Mouse (Mus musculus) forelimb bud, embryonic 11.5 days (tissue): ENCODE measurements around the gene Lrrc29.
A peak's percentile ranks its signal among the peaks of the same experiment; 100 is the strongest.
"Not testable (repeated sequence)": the region's sequence is repeated elsewhere in the genome, so short reads cannot be mapped to it uniquely, and the experiment has no call there.

Experiments used
- DNase-seq: peaks from one replicate; pipeline ENCODE4 v3.0.0-alpha.2; 2012; ENCODE audit warnings: low read depth, low spot score

Lrrc29 gene

DNA sequence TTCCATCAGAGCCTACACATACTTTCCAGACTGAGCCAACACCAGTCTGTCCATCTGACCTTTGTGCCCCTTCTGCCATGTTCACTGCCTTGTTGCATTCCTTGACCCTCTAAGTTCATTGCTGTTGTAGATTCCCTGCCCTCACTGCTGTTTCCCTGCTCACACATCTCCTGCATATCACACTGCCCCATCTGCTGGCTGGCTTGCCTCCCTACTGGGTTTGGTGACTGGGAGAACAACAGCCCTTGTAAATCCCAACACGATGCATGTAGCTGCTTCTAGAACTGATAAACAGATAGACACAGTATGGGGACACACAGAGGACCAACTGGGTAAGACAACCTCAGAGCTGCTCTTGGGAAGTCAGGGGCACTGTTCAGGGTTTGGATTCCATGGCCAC, 14.4 kb downstream of the Lrrc29 start:
- no peak for DNase-seq

DNA sequence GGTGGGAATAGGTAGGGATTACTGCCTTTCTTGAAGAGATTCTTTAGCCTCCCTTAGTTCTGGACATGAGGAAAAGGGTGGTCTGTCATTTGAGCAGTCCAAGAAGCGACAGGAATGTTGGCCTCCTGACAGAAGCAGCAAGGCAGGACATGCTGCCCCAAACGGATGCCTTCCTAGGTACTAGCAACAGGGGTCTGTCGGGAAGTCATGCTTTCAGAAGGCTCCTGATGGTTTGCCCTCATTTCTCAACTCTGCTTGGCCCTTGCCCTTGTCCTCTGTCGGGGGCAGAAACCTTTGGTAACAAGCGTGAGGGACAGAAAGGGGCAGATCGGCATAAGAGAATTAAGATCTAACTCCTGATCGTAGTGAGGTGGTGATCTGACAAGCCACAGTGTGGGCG, 16.0 kb downstream of the Lrrc29 start:
- no peak for DNase-seq

DNA sequence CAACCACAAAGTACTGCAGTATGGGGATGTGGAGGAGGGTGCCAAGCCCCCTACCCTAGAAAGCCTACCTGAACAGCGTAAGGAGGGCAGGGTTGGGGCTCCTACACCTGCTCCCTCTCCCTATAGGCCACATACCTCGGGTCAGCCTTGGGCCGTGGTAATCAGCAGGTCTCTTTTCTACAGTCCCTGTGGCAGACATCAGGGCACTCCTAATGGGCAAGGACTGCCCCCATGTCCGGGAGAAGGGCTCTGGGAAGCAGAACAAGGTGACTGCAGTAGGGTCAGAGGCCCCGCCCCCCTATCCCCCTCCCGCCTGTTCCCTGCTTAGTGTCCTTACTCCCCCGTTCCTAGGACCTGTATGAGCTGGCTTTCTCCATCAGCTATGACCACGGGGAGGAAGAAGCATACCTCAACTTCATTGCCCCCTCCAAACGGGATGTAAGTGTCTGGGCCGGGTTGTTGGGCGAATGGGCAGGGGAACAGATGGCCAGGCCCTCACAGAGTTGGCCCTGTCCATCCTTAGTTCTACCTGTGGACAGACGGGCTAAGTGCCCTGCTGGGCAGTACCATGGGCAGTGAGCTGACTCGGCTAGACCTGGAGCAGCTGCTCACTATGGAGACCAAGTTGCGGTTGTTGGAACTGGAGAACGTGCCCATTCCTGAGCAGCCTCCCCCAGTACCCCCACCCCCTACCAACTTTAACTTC, 16.8 kb downstream of the Lrrc29 start:
- no peak for DNase-seq

DNA sequence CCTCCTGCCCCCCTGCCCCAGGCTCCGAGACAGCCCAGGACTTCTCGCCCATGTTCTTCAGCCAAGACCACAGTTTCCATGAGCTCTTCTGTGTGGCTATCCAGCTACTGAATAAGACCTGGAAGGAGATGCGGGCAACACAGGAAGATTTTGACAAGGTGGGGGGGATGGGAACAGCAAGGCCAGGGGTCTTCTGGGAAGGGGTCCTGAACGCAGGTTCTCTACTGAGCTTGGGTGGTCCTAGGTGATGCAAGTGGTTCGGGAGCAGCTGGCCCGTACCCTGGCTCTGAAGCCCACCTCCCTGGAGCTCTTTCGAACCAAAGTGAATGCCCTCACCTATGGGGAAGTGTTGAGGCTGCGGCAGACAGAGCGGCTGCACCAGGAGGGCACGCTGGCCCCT, 17.6 kb downstream of the Lrrc29 start:
- DNase-seq = no peak

DNA sequence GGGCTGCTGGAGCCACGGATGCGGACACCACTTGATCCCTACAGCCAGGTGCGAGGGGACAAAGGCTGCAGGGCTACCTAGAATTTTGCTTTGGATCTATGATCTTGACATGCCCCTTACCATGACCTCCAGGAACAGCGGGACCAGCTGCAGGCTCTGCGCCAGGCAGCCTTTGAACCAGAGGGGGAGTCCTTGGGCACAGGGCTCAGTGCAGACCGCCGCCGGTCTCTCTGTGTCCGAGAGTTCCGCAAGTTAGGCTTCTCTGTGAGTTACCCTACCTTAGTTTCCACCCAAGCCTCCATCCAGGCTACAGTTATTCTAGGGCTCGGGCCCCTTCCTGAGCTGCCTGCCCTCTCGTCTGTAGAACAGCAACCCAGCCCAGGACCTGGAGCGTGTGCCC, 18.4 kb downstream of the Lrrc29 start:
- DNase-seq = no peak

DNA sequence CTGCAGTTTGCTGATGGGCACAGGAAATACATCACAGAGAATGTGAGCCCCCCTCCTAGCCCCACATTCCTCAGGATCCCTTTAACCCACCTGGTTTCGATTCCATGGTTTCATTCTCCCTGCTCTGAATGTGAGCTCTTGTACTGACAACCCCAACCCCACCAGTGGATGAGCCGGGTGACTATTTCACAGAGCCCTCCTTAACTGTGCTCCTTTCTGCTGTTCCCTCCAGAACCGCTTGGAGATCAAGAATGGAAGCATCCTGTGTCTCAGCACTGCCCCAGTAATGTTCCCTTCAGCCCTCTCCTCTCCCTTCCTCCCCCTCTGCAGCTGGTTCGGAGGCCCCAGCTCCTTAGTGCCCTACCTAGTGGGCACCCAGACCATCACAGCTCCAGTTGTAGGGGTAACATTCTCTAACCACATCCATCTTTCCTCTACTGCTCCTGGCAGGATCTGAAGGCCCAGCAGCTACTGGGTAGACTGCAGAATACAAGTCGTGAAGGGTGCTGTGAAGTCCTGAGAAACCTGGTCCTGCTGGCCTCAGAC, 19.9 kb downstream of the Lrrc29 start:
- peak; percentile 47 for DNase-seq

DNA sequence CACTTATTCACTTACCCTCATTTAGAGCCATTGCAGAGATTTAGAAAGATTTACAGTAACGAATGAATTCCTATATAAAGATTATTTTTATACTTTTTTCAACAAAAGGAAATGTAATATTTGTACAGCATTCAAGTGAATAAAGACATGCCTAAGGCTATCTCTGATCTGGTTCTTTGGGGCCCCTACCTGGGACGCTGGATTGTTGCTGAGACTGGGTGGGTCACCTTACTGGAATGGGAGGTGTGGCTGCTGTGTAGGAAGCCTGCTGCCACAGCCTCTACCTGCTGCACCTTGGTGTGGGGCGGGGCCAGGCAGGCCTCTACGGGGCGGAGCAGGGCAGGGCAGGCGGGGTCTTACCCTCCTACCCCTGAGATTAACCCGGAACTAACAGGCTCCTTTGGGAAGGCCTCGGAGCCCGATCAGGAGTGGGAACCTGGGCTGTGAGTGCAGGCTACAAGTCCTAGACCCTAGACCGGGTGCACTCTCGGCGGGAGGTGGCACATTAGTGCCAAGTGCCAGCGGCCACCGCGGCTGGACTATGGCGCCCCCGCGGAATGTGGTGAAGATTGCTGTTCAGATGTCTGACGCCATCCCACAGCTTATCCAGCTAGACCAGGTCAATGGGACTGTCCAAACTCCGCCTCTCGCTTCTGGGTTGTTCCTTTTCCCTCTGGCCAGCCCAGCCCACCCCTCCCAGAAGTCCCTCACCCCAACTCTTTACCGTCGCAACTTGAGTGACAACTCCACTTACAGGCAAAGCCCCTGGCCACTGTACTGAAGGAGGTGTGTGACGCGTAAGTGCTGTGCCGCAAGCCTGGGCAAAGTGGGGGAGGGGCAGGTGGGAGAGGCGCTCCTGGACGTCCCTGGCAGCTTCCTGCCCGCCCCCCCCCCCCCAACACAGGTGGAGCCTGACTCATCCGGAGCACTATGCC, 20.6 kb downstream of the Lrrc29 start, which contains the start of gene Elmo3:
Gene Elmo3, plus strand, starts transcription at position 391 of the 935 bp plus-strand sequence.
- DNase-seq = peak; percentile 62

DNA sequence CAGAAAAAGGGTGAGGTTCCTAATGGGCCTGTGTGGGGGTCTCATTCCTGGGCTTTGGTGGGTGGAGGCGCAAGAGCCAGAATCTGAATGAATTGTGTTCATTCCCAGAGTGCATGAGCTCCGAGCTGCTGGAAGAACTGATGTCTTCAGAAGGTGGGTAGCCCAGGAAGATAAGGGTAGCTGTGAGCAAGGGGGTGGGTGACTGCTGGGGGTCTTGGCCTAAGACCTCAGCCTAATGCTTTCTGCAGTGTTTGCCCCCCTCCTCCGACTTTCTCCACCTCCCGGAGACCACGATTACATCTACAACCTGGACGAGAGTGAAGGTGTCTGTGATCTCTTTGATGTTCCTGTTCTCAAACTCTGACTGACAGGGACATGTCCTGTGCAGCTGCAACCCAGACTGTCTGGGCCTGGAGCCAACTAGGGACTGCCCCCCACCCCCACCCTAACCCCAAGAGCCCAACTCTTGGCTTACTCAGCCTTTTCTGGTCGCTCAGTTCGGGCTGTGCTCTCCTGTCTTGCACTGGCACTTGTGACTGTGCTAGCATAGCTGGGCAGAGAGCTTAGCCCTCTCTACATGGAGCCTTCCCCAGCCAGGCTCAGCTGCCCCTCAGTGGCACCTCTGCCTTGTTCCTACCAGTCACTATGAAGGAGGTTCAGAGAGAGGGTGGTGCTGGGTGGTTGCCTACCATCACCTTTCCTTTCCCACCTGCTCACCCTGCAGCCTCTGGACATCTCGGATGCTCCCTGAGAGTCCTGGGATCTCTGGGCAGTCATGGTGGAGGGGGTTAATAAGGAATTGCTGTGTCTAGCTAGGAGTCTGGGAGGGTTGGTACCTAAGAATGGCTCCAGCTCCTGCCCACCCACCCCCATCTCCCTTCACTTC, 21.5 kb downstream of the Lrrc29 start:
- DNase-seq = no peak

DNA sequence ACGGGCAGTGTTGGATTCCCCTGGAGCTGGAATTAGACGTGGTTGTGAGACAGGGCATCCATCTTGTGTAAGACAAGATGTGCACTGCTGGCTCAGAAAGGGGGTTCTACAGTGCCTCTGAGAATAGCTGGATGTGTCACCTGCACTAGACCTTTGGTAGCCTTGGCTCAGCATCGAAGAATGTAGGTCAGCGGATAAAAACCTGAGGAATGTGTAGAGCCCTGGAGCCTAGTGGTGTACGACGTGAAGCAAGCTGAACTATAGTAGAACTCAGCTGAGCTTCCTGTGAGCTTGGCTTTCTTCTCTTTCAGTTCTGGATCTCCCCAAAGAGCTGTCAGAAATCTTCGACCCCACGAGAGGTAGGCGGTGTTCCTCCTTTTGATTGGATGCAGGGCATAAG, 22.2 kb downstream of the Lrrc29 start:
- no peak for DNase-seq

DNA sequence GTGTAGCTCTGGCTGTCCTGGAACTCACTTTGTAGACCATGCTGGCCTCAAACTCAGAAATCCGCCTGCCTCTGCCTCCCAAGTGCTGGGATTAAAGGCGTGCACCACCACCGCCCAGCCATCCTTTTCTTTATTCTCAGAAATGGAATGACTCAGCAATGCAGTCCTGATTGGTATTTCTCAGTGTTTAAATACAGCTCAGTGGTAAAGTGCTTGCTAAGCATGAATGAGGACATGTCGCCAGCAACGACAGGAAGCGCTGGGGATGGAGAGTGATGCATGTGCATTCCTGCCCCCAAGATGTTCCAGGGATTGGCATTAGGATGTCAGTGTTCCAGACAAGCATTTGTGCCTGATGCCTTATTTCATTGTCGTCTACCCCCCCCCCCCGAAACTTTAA, 22.7 kb downstream of the Lrrc29 start:
- no peak for DNase-seq

DNA sequence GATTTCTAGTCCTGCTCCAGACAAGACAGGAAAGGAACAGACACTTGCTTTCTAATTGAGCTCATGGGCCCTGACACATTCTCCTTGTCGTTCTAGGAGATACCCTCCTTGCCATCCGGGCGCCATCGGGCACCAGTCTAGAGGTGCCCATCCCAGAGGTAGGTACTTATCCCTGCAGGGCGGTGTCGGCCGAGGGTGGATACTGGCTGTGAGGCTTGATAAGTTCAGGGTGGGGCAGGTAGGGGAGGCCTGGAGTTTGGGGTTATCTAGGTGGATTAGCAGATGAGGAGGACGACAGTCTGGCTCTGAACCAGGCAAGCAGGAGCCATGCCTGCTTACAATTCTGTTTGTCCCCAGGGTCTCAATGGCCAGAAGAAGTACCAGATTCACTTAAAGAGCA, 26.1 kb downstream of the Lrrc29 start:
- no peak for DNase-seq

DNA sequence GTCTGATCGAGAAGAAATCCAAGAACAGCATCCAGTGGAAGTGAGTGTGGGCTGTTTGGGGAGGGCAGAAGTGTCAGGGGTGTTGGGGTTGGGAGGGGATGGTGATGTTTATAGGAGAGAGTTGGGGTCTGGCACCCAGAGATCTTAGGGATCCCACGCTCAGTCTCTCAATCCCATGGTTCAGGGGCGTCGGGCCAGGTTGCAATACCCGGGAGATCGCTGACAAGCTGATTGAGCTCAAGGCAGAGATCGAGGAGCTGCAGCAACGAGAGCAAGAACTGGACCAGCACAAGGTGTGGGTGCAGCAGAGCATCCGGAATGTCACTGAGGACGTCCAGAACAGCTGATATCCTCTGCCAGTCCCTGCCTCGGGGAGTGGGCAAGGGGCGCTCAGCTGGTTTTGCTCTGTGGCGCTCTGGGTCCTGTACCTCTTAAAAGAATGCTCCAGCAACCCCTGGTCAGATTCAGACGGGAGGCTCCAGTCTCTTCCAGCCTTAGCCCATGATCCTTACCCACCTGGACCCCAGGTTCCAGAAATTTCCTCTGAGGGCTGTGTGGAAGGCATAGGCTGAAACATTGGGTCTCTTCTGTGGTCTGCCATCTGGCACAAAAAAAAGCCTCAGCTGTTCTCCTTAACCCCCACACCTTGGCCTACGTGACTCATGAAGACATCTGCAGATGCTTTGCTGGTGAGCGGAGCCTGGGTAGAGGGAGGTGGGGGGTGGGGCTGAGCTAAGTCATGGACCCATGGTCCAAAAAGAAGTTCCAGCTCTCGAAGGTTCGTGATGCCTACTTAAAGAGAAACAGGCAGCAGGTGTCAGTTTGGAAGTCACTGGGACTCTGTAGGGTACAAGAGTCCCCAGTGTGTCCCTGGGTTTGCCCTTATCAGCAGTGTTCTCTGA, 27.5 kb downstream of the Lrrc29 start:
- DNase-seq = no peak

DNA sequence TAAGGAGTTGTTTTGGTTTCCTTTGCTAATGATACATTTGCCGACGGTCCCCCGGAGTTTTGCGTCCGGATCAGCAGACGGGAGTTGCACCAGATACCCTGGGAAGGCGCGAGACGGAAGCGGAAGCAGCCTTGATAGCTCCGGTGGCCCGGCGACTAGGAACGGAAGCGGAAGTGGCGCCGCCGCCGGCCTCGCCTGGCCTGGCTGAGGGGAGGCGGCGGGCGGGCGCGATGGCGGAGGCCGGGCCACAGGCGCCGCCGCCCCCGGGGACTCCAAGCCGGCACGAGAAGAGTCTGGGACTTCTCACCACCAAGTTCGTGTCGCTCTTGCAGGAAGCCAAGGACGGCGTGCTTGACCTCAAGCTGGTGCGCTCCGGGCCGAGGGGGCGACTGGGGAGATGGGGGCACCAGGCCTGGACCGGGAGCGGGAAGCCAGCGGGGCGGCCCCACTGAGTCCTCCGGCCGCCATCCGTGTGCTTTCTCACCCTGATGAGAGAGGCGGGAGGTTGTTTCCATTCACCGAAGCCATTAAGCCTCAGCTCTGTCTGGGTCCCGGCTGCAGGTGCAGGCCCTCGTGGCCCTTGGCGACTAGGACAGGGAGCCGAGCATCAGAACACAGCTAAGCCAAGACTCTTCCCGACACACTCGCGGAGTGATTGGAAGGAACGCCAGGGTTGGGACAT, 28.4 kb downstream of the Lrrc29 start, which contains the start of gene E2f4:
Gene E2f4, plus strand, starts transcription at position 153 of the 682 bp plus-strand sequence.
- DNase-seq = peak; percentile 90

DNA sequence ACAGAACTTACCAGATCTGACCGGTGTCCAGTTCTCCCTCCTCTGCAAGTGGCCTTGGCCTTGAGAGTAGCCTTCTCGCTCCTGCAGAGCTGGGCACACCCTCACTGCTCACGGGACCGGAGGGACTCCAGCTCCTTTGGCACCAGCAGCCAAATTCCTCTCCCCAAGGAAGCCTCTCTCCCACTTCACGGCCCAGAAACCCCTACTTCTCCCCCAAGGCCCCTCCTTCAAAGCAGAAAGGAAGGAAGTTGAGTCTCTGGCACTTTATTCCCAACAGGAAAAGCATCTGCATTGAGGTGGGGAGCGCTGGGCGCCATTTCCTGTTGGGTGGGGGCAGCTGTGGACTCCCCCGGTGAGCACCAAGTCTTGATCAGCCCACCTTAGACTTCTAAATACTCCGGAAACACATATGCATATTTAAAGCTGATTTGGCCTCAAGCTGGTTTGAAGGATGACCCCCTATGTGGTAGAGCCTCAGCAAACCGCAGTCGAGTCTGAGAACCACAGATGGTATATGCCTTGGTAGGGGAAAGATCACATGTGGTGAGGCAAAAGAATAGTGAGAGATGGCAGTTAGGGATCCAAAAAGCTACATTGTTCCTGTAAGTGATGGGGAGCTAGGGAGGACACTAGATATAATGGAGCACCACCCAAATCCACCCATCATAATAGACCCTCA, 30.0 kb downstream of the Lrrc29 start, which contains the start of gene Exoc3l:
Gene Exoc3l, minus strand, starts transcription at position 207 of the 679 bp plus-strand sequence.
- DNase-seq = no peak

DNA sequence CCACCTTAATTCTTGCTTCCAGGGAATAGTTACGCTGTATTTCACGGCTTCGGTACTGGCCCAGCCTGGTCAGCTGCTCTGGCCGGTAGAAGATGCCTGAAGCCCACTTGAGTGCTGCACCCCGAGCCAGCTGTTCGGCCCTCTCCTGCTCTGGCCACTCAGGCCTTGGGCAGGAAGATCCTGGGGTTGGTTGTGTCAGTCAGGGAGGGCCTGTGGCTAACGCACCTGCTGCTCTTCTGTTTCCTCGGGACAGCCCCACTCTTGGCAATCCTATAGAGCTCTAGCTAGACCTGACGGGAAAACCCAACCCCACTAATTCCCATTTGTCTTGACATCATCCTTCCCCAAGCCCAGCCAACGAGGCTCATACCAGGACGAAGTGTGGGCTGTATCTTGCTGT, 30.8 kb downstream of the Lrrc29 start:
- DNase-seq = no peak

DNA sequence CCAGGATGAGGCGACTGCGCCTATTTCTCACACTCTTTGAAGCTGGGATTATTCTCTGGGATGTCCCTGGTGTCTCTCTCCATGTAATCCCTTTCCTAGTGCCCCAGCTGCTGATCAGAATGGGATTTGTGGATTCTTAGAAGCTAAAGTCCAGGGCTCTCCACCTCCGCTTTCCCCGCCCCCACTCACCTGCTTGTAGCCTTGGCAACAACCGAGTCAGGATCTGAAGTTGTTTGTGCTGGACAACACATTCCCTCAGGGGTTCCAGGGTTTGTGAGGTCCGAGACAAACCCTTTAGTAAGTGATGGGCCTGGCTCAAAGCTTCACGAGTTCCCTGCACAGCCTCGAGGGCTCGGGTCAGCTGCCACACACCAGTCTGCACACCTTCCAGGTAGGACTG, 31.3 kb downstream of the Lrrc29 start:
- no peak for DNase-seq

DNA sequence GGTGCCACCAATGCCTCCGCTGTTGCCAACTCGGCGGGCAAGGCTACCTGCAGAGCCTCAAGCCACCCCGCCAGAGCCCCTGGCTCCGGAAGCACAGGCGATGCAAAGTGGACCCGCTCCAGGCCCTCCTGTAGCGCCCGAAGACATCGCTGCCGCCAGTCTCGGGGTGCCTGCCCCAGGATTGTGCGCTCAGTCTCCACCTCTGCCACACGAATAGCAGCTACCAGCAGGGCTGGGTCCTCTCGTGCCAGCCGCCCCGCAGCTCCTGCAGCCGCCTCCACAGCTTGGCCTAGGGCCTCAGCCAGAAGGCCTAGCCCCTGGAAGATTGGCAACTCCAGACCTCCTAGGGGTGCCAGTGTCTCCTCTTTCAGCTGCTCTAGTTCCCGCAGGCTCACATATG, 32.7 kb downstream of the Lrrc29 start:
- DNase-seq = no peak

DNA sequence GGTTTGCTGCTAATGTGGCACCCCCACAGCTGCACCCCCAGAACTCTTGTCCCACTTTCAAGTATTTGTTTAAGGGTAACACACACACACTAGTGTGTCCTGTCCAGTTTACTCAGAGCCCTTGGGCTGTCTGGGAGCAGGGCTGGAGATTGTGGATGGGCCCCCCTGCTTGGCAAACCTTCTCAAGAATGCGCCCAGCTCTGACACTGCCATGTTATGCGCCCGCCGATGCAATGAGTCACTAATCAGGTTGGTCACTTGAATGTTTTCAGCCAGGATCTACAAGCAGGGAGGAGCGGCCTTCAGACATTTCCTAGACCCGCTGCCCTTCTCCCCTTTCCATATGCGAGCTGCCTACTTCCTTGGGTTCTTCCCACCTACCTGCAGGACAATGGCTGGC, 33.6 kb downstream of the Lrrc29 start:
- no peak for DNase-seq

DNA sequence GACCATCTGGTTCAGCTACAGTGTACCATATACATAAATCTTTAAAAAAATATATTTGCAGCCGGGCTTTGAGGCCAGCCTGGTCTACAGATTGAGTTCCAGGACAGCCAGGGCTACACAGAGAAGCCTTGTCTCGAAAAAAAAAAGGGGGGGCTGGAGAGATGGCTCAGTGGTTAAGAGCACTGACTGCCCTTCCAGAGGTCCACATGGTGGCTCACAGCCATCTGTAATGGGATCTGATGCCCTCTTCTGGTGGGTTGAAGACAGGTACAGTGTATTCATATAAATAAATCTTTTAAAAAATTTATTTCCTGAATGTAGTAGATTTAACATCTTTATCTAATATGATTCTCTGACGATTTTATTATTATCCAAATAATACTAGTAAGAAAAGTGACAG, 34.3 kb downstream of the Lrrc29 start:
- not testable (repeated sequence) for DNase-seq
